Mouse (Mus musculus) intestine, postnatal 0 days (tissue): Measurements from ENCODE around the gene Mettl26. TPM values are rescaled to one million over a fixed set of nuclear protein-coding genes. Genes with fewer than 3 reads are reported as not detected.

Experiments used
- ATAC-seq: fragments of 200-750 bp; cut with Nextera tagmentation; 2 replicates; pipeline ENCODE4 v1.8.0; 2017; ENCODE audit warnings: mild to moderate bottlenecking, moderate TSS enrichment, moderate library complexity
- H3K27ac ChIP-seq: fragments of 300-500 bp; sonication (generic); 2 replicates; pipeline ENCODE4 v1.5.1; 2014; ENCODE audit warnings: mild to moderate bottlenecking, low read depth, low read length, moderate library complexity
- H3K27me3 ChIP-seq: fragments of 300-500 bp; sonication (generic); replicated peaks from 2 replicates; pipeline ENCODE4 v1.6.1; 2014; ENCODE audit warnings: low read length, mixed read lengths; ENCODE audit not compliant: control insufficient read depth, insufficient read depth
- H3K36me3 ChIP-seq: fragments of 300-500 bp; sonication (generic); 2 replicates; pipeline ENCODE4 v1.6.1; 2014; ENCODE audit warnings: mild to moderate bottlenecking, moderate library complexity; ENCODE audit not compliant: control insufficient read depth, insufficient read depth
- H3K4me1 ChIP-seq: fragments of 300-500 bp; sonication (generic); replicated peaks from 2 replicates; pipeline ENCODE4 v1.6.1; 2014; ENCODE audit warnings: antibody characterized with exemption, low read length, mixed read lengths; ENCODE audit not compliant: control insufficient read depth, insufficient read depth
- H3K4me2 ChIP-seq: fragments of 300-500 bp; sonication (generic); replicated peaks from 2 replicates; pipeline ENCODE4 v1.6.1; 2014; ENCODE audit warnings: low read depth, mild to moderate bottlenecking, moderate library complexity
- H3K4me3 ChIP-seq: fragments of 300-500 bp; sonication (generic); 2 replicates; pipeline ENCODE4 v1.5.1; 2014; ENCODE audit warnings: low read depth, low read length
- H3K9ac ChIP-seq: fragments of 300-500 bp; sonication (generic); 2 replicates; pipeline ENCODE4 v1.6.1; 2014; ENCODE audit warnings: mild to moderate bottlenecking, low read depth, low read length
- H3K9me3 ChIP-seq: fragments of 300-500 bp; sonication (generic); 2 replicates; pipeline ENCODE4 v1.6.1; 2016; ENCODE audit warnings: mixed run types; ENCODE audit not compliant: control insufficient read depth
- CTCF ChIP-seq: sonication (generic); IDR thresholded peaks from 2 replicates; pipeline ENCODE4 v1.5.1; 2016; ENCODE audit warnings: low read depth, mild to moderate bottlenecking, control low read depth, antibody characterized with exemption, moderate library complexity
- whole genome bisulfite sequencing: fragments of 180-500 bp; shearing (Covaris S2); extraction: QIAGEN DNeasy Blood & Tissue Kit; methylation state at CpG from one replicate; pipeline ENCODE4 v1.1.7; 2014; 5-methylcytosine and 5-hydroxymethylcytosine counted together
- polyA plus RNA-seq: library from polyadenylated mRNA; unstranded; fragments of >200 nt; fragmentation: Nextera tagmentation; extraction: Ambion mirVana; gene quantifications from 2 replicates; pipeline ENCODE4 v1.2.1, GENCODE M21; 2015

Mettl26 gene
- polyA plus RNA-seq, 1 experiment from 2014 or later = 46.6 TPM

DNA sequence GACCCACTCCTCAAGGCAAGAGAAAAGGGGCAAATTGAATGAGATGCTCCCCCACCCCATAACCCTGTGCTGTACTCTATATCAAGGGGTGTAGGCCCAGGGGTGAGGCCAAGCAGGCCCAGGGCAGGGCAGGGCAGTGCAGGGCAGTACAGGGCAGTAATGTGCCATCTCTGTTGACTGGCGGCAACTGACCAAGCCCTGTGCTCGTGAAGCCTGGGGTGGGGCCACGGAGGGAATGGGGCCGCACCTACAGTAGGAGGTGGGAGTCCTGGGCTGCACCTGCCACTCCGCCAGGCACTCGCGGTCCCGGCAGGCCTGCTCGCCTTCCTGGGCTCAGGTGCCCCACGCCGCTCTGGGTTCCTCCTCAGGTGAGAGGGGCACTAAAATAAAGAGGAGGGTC, 9.6 kb upstream of the Mettl26 start:
- Histone ChIP-seq H3K9me3 (no peaks in the 10 kb centered on the region), H3K36me3 (no peaks in the 10 kb centered on the region), H3K4me1 (0 out of 2 replicates have a peak, but pooled peaks cover 8% of the 10 kb centered on the region), H3K4me2 (peak overlapping the region; percentile 48), H3K27me3 (no peaks in the 10 kb centered on the region), H3K4me3 (no peak overlapping the region), H3K27ac (peak overlapping the region; percentile 57), H3K9ac (no peak overlapping the region)
- peak; percentile 14; the same call in 1 of the 2 replicates for ATAC-seq
- 46% methylated on average over 11 of the region's 11 CpGs for WGBS
- no peak for TF ChIP-seq CTCF

DNA sequence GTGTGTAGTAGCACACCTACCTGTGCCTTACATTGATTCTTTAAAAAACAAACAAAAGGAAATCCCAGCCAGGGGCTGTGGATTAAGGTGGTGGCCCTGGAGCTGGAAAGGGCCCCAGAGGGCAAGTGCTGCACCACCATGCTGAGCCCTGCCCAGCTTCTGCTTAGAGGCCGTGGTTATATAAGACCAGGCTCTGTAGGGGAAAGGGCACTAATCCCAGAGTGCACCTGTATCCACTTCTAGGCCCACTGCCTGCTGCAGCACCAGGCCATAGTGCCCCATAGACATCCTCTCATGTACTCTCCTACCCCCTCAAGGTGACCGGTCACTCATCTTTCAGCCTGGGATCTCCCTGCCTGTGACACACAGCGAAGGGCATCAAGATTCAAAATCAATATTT, 8.7 kb upstream of the Mettl26 start:
- WGBS = 68% methylated on average over 3 of the region's 3 CpGs
- H3K9me3 ChIP-seq = no peaks in the 10 kb centered on the region
- H3K4me3 ChIP-seq = no peak overlapping the region
- no peak overlapping the region for H3K27ac ChIP-seq
- H3K4me2 ChIP-seq = no peak overlapping the region
- no peaks in the 10 kb centered on the region for H3K36me3 ChIP-seq
- H3K9ac ChIP-seq = no peak overlapping the region
- TF ChIP-seq CTCF = no peak
- 0 out of 2 replicates have a peak, but pooled peaks cover 4% of the 10 kb centered on the region for H3K4me1 ChIP-seq
- no peak for ATAC-seq
- H3K27me3 ChIP-seq = no peaks in the 10 kb centered on the region

DNA sequence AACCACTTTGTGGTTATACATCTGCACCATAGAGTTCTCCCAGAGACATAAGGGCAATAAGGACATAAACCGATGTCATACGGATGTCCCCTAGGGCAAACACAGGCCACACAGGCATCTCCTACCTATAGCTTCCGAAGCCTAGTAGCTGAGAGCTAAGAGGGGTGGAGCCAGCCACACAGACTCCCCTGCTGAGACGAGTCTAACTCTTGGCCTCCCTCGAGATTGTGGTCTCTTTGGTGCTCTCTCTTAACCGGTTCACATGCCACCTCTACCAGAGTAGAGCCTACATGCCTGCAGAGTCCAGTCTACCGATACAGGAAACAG, 7.4 kb upstream of the Mettl26 start:
- H3K27ac ChIP-seq = peak overlapping the region; percentile 81
- no peaks in the 10 kb centered on the region for H3K27me3 ChIP-seq
- 0 out of 2 replicates have a peak, but pooled peaks cover 4% of the 10 kb centered on the region for H3K4me1 ChIP-seq
- H3K9ac ChIP-seq = peak overlapping the region; percentile 66; the same call in 1 of the 2 replicates
- peak overlapping the region; percentile 70 for H3K4me3 ChIP-seq
- no peaks in the 10 kb centered on the region for H3K36me3 ChIP-seq
- TF ChIP-seq CTCF = no peak
- no peaks in the 10 kb centered on the region for H3K9me3 ChIP-seq
- no peak for ATAC-seq
- WGBS = 6% methylated on average over 7 of the region's 7 CpGs
- H3K4me2 ChIP-seq = peak overlapping the region; percentile 97

DNA sequence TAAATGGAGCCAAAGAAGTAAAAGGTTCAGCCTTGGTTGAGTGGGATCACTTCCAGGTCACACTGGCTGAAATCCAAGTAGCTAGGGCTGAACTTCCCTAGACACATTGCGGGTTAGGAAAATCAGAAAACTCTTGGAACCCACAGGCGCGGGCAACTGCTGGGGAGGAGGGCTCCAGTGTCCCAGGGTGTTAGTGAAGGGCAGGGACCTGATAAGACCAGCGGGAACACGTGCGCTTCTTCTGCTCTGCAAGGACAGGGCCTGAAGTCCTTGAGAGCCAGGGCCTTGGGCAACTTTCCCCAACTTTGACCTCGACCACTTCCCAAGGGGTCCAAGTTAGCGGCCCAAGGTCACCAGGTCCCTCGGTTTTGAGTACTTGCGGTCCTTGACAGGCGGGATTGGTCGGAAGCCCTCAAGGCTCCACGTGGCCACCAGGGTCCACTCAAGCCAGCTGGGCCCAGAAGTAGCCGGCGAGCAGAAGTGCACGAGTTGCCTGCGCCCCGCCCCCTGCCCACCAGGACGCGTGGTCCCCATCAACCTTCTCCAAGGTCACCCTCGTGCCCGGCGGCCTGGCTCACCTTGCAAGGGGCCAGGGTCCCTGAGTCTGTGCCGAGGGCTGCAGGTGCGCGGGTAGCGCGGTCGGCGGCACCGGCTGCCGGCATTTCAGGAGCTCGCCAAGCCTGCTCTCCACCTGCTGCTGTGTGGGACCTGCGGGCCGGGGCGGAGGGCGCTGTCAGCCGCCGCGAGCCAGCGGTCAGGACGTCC, 6.9 kb upstream of the Mettl26 start:
- ATAC-seq = peak; percentile 32
- Histone ChIP-seq H3K9me3 (no peaks in the 10 kb centered on the region), H3K4me2 (peak overlapping the region; percentile 97), H3K9ac (peak overlapping the region; percentile 66), H3K27ac (peak overlapping the region; percentile 81), H3K4me1 (0 out of 2 replicates have a peak, but pooled peaks cover 4% of the 10 kb centered on the region), H3K27me3 (no peaks in the 10 kb centered on the region), H3K4me3 (peak overlapping the region; percentile 70), H3K36me3 (no peaks in the 10 kb centered on the region)
- 1% methylated on average over 40 of the region's 42 CpGs for WGBS
- TF ChIP-seq CTCF = no peak

GRCm38 (mm10) chr17:25868601-25869191, 6.2 kb upstream of the Mettl26 start, which contains the start of gene Mcrip2:
Gene Mcrip2 (minus strand): TSS chr17:25868764.
- H3K4me1 ChIP-seq = 0 out of 2 replicates have a peak, but pooled peaks cover 4% of the 10 kb centered on the region
- peak within 1 kb of the TSS; percentile 66 for H3K9ac ChIP-seq
- under 1% methylated on average over 21 of the region's 24 CpGs for WGBS

GRCm38 (mm10) chr17:25869498-25869897, 5.4 kb upstream of the Mettl26 start:
- no peak overlapping the region for H3K27ac ChIP-seq
- no peaks in the 10 kb centered on the region for H3K36me3 ChIP-seq
- no peak overlapping the region for H3K4me3 ChIP-seq
- H3K4me2 ChIP-seq = no peak overlapping the region
- no peaks in the 10 kb centered on the region for H3K9me3 ChIP-seq
- no peaks in the 10 kb centered on the region for H3K27me3 ChIP-seq
- H3K4me1 ChIP-seq = 0 out of 2 replicates have a peak, but pooled peaks cover 4% of the 10 kb centered on the region
- TF ChIP-seq CTCF = no peak
- no peak for ATAC-seq
- H3K9ac ChIP-seq = no peak overlapping the region
- 84% methylated on average over 8 of the region's 8 CpGs for WGBS

More at GRCm38 (mm10) chr17:25868601-25869191, 6.2 kb upstream of the Mettl26 start, which contains the start of gene Mcrip2:
- no peaks in the 10 kb centered on the region for H3K27me3 ChIP-seq
- H3K27ac ChIP-seq = peak within 1 kb of the TSS; percentile 81
- TF ChIP-seq CTCF = peak; percentile 45; the same call in 1 of the 2 replicates
- peak within 1 kb of the TSS; percentile 97 for H3K4me2 ChIP-seq
- peak; percentile 60 for ATAC-seq
- no peaks in the 10 kb centered on the region for H3K36me3 ChIP-seq
- peak within 1 kb of the TSS; percentile 70 for H3K4me3 ChIP-seq
- no peaks in the 10 kb centered on the region for H3K9me3 ChIP-seq
